Mouse (Mus musculus): ENCODE data around the gene Pcsk6.

DNA sequence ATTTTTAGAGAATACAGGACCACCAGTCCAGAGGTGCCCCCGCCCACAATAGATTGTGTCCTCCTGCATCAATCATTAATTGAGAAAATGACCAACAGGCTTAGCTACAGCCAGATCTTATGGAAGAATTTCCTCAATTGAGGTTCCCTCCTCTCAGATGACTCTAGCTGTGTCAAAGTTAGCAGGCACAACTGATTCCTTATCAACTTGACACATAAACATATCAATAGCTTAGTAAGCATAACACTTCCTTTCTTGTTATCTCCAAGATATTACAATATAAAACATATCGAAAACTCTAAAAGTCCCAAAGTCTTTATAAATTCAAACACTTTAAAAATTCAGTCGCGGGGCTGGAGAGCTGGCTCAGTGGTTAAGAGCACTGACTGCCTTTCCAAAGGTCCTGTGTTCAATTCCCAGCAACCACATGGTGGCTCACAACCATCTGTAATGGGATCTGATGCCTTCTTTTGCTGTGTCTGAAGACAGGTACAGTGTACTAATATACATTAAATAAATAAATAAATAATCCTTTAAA is 192.5 kb downstream of the Pcsk6 start:
- TF ChIP-seq USF1 (IDR thresholded peaks at IDR 0.05; ENCODE audit: low read depth, low read length) (no peak), CTCF (IDR thresholded peaks at IDR 0.05 in 2 of 3, conservative IDR thresholded peaks at IDR 0.05 in 1 of 3; ENCODE audit: control insufficient read depth in 1 of 3, insufficient read depth in 1 of 3, low read depth in 2 of 3, low read length in 3 of 3, poor library complexity in 1 of 3, severe bottlenecking in 1 of 3) (no peak), POLR2A (IDR thresholded peaks at IDR 0.05; ENCODE audit: control insufficient read depth in 1 of 2, insufficient read depth in 1 of 2, low read depth in 1 of 2, low read length in 2 of 2, poor library complexity in 1 of 2) (no peak), ZNF384 (IDR thresholded peaks at IDR 0.05; ENCODE audit: low read depth, low read length) (no peak), RCOR1 (IDR thresholded peaks at IDR 0.05; ENCODE audit: low read depth, low read length) (peak; percentile 72), SMC3 (IDR thresholded peaks at IDR 0.05; ENCODE audit: low read depth, low read length) (no peak), CHD2 (IDR thresholded peaks at IDR 0.05; ENCODE audit: low read length) (no peak)
